Mouse (Mus musculus): ENCODE measurements around the gene Cd274. TPM values are rescaled to one million over a fixed set of nuclear protein-coding genes. Genes with fewer than 3 reads are reported as not detected.
"Not testable (repeated sequence)": the region's sequence is repeated elsewhere in the genome, so short reads cannot be mapped to it uniquely, and the experiment has no call there.

The Cd274 gene
- total RNA-seq, 4 experiments from 2014 or later: 1.6 to 3.4 (median 2.2) TPM

- DNase-seq (ENCODE audit: low spot score in 2 of 2): no peak
Observed at GRCm38 (mm10) chr19:29391279-29391678, 24.0 kb downstream of the Cd274 start.

- no peak for DNase-seq (ENCODE audit: low spot score in 2 of 2)
Observed at GRCm38 (mm10) chr19:29393333-29393732, 26.1 kb downstream of the Cd274 start.

GRCm38 (mm10) chr19:29394721-29395120 is 27.5 kb downstream of the Cd274 start:
- DNase-seq (ENCODE audit: low spot score in 2 of 2): no peak

GRCm38 (mm10) chr19:29396353-29396752 is 29.1 kb downstream of the Cd274 start:
- DNase-seq (ENCODE audit: low spot score in 2 of 2): no peak

- no peak for DNase-seq (ENCODE audit: low spot score in 2 of 2)
Observed at GRCm38 (mm10) chr19:29399786-29400185, 32.5 kb downstream of the Cd274 start.

GRCm38 (mm10) chr19:29400466-29400865 is 33.2 kb downstream of the Cd274 start:
- no peak for DNase-seq (ENCODE audit: low spot score in 2 of 2)

- no peak for DNase-seq (ENCODE audit: low spot score in 2 of 2)
Observed at GRCm38 (mm10) chr19:29402621-29403020, 35.4 kb downstream of the Cd274 start.

- no peak for DNase-seq (ENCODE audit: low spot score in 2 of 2)
Observed at GRCm38 (mm10) chr19:29403251-29403650, 36.0 kb downstream of the Cd274 start.

- DNase-seq (ENCODE audit: low spot score in 2 of 2): no peak
Observed at GRCm38 (mm10) chr19:29405388-29405787, 38.1 kb downstream of the Cd274 start.

- no peak for DNase-seq (ENCODE audit: low spot score in 2 of 2)
Observed at GRCm38 (mm10) chr19:29406042-29407017, 39.1 kb downstream of the Cd274 start.

- DNase-seq (ENCODE audit: low spot score in 2 of 2): no peak
Observed at GRCm38 (mm10) chr19:29410619-29411018, 43.4 kb downstream of the Cd274 start, which contains the start of gene Pdcd1lg2. Pdcd1lg2 (plus strand) TSS chr19:29410919.

- no peak for DNase-seq (ENCODE audit: low spot score in 2 of 2)
Observed at GRCm38 (mm10) chr19:29412476-29413420, 45.5 kb downstream of the Cd274 start.

GRCm38 (mm10) chr19:29414513-29414912 is 47.3 kb downstream of the Cd274 start:
- no peak for DNase-seq (ENCODE audit: low spot score in 2 of 2)

GRCm38 (mm10) chr19:29414917-29415316 is 47.7 kb downstream of the Cd274 start:
- DNase-seq (ENCODE audit: low spot score in 2 of 2): not testable (repeated sequence)

GRCm38 (mm10) chr19:29416393-29416902 is 49.2 kb downstream of the Cd274 start:
- no peak for DNase-seq (ENCODE audit: low spot score in 2 of 2)

GRCm38 (mm10) chr19:29417188-29417587 is 49.9 kb downstream of the Cd274 start:
- DNase-seq (ENCODE audit: low spot score in 2 of 2): no peak

GRCm38 (mm10) chr19:29417894-29418293 is 50.6 kb downstream of the Cd274 start:
- DNase-seq (ENCODE audit: low spot score in 2 of 2): no peak

- no peak for DNase-seq (ENCODE audit: low spot score in 2 of 2)
Observed at GRCm38 (mm10) chr19:29418661-29419115, 51.4 kb downstream of the Cd274 start.

- no peak for DNase-seq (ENCODE audit: low spot score in 2 of 2)
Observed at GRCm38 (mm10) chr19:29419506-29419905, 52.3 kb downstream of the Cd274 start.

GRCm38 (mm10) chr19:29419946-29420345 is 52.7 kb downstream of the Cd274 start:
- DNase-seq (ENCODE audit: low spot score in 2 of 2): no peak

- DNase-seq (ENCODE audit: low spot score in 2 of 2): no peak
Observed at GRCm38 (mm10) chr19:29420397-29420796, 53.1 kb downstream of the Cd274 start.

Data from left cerebral cortex, adult 8-10 months (tissue).